ENCODE assay signal across 20 mouse cellular contexts in genomic region chr2:16578153-16578552, GRCm38 (mm10).
DNase-seq lines count a peak whose midpoint lies in the region; ATAC-seq and TF ChIP-seq lines count a peak whose summit lies in the region.
"Had no signal": no experiment of that assay in that cellular context is flagged by ENCODE, and none has a peak within 500 bp of the region (broad histone marks: within the 10 kb centered on the region; RNA-seq: fewer than 3 reads in every experiment).

No protein-coding gene starts in this region.

- ATAC-seq in hindbrain, postnatal 0 days: no peak
- peak; percentile 79; the same call in 1 of the 2 replicates for ATAC-seq in limb, embryonic 12.5 days (ENCODE audit: insufficient number of reproducible peaks, insufficient read depth, low FRiP score, low TSS enrichment, low read depth)
- ATAC-seq: activated CD4-positive, CD25-positive, alpha-beta regulatory T cell, adult 4 months; forebrain, embryonic 15.5 days had no signal

- TF ChIP-seq CTCF in hindbrain, postnatal 0 days (IDR thresholded peaks at IDR 0.05; ENCODE audit: low read depth): no peak

- no peaks in the 10 kb centered on the region for H3K4me1 ChIP-seq in hindbrain, embryonic 10.5 days (replicated peaks)
- no peaks in the 10 kb centered on the region for H3K4me1 ChIP-seq in hindbrain, postnatal 0 days (ENCODE audit: insufficient read depth, low read length)
- peaks cover 16% of the 10 kb centered on the region for H3K4me1 ChIP-seq in limb, embryonic 12.5 days (replicated peaks)
- H3K4me1 ChIP-seq: forebrain, embryonic 15.5 days; heart, embryonic 12.5 days; hindbrain, embryonic 15.5 days had no signal

- no peak overlapping the region for H3K27ac ChIP-seq in hindbrain, embryonic 10.5 days
- H3K27ac ChIP-seq in hindbrain, postnatal 0 days: no peak overlapping the region
- H3K27ac ChIP-seq in limb, embryonic 12.5 days: peak overlapping the region; percentile 70
- H3K27ac ChIP-seq: forebrain, embryonic 15.5 days; hindbrain, embryonic 15.5 days had no signal

- no peaks in the 10 kb centered on the region for H3K9me3 ChIP-seq in hindbrain, embryonic 10.5 days
- H3K9me3 ChIP-seq in hindbrain, postnatal 0 days (ENCODE audit: low read length): no peaks in the 10 kb centered on the region
- H3K9me3 ChIP-seq in limb, embryonic 12.5 days: no peaks in the 10 kb centered on the region
- H3K9me3 ChIP-seq: forebrain, embryonic 15.5 days; heart, embryonic 12.5 days; hindbrain, embryonic 15.5 days had no signal

- H3K36me3 ChIP-seq in hindbrain, embryonic 10.5 days: no peaks in the 10 kb centered on the region
- no peaks in the 10 kb centered on the region for H3K36me3 ChIP-seq in hindbrain, postnatal 0 days (ENCODE audit: insufficient read depth, low read length)
- no peaks in the 10 kb centered on the region for H3K36me3 ChIP-seq in limb, embryonic 12.5 days
- H3K36me3 ChIP-seq: forebrain, embryonic 15.5 days; heart, embryonic 12.5 days; hindbrain, embryonic 15.5 days had no signal

- H3K9ac ChIP-seq in hindbrain, postnatal 0 days (replicated peaks; ENCODE audit: low read length): no peak overlapping the region
- H3K9ac ChIP-seq in limb, embryonic 12.5 days (replicated peaks): no peak overlapping the region
- H3K9ac ChIP-seq: forebrain, embryonic 15.5 days; heart, embryonic 12.5 days; hindbrain, embryonic 15.5 days had no signal

- H3K4me2 ChIP-seq in hindbrain, postnatal 0 days (ENCODE audit: low read depth, low read length): no peak overlapping the region
- H3K4me2 ChIP-seq in limb, embryonic 12.5 days: no peak overlapping the region
- H3K4me2 ChIP-seq: forebrain, embryonic 15.5 days; heart, embryonic 12.5 days; hindbrain, embryonic 15.5 days had no signal

- WGBS in hindbrain, embryonic 10.5 days: 60% methylated on average over 1 of the region's 1 CpGs
- WGBS in hindbrain, postnatal 0 days: 82% methylated on average over 1 of the region's 1 CpGs
- 18% methylated on average over 1 of the region's 1 CpGs for WGBS in limb, embryonic 12.5 days

- no peaks in the 10 kb centered on the region for H3K27me3 ChIP-seq in hindbrain, embryonic 10.5 days (ENCODE audit: insufficient read depth, poor library complexity, severe bottlenecking)
- no peaks in the 10 kb centered on the region for H3K27me3 ChIP-seq in hindbrain, postnatal 0 days (ENCODE audit: insufficient read depth, low read length)
- no peaks in the 10 kb centered on the region for H3K27me3 ChIP-seq in limb, embryonic 12.5 days
- H3K27me3 ChIP-seq: CH12.LX; forebrain, embryonic 15.5 days; heart, embryonic 12.5 days; hindbrain, embryonic 15.5 days; Patski had no signal

- DNase-seq in hindbrain, embryonic 10.5 days (ENCODE audit: low spot score): peak; percentile 11
- no peak for DNase-seq in hindbrain, postnatal 0 days (ENCODE audit: low spot score)
- DNase-seq in forelimb bud, embryonic 11.5 days (ENCODE audit: low read depth, low spot score): peak; percentile 55
- DNase-seq in mesoderm, embryonic 11.5 days (ENCODE audit: low read depth, low spot score): peak; percentile 41
- DNase-seq in cerebellum, postnatal 10 days: no peak
- no peak for DNase-seq in heart, adult 11 months
- no peak for DNase-seq in retina, embryonic 14.5 days (ENCODE audit: low spot score)
- DNase-seq: adrenal gland, adult 2 months; adrenal gland, postnatal 36 days; cerebellum, adult 2 months; cerebellum, postnatal 25 days; gastrocnemius, postnatal 14 days; kidney, adult 11 months had no signal

- H3K4me3 ChIP-seq in hindbrain, embryonic 10.5 days: no peak overlapping the region
- H3K4me3 ChIP-seq in hindbrain, postnatal 0 days (ENCODE audit: low read length): no peak overlapping the region
- H3K4me3 ChIP-seq in limb, embryonic 12.5 days (replicated peaks): no peak overlapping the region
- H3K4me3 ChIP-seq: forebrain, embryonic 15.5 days; heart, embryonic 12.5 days; hindbrain, embryonic 15.5 days had no signal

Comparison
In these comparisons a context has a peak if more than half of its experiments do, and no peak if none do; other contexts are left out.
1. DNase-seq: peak in hindbrain, embryonic 10.5 days (single experiment), forelimb bud, embryonic 11.5 days (single experiment) and mesoderm, embryonic 11.5 days (single experiment); none in hindbrain, postnatal 0 days (single experiment), cerebellum, postnatal 10 days (0 of 2), heart, adult 11 months (single experiment) and retina, embryonic 14.5 days (single experiment).